Mouse (Mus musculus) gastrocnemius, postnatal 10 days (tissue): ENCODE measurements around the gene Pip4k2c. TPM values are rescaled to one million over a fixed set of nuclear protein-coding genes. Genes with fewer than 3 reads are reported as not detected.
"Not testable (repeated sequence)": the region's sequence is repeated elsewhere in the genome, so short reads cannot be mapped to it uniquely, and the experiment has no call there.

Experiments used
- DNase-seq: peaks from one replicate; pipeline ENCODE4 v3.0.0; 2021; ENCODE audit warnings: mixed read lengths
- total RNA-seq, 2 experiments: library from RNA; stranded (reverse); gene quantifications; 2 replicates each; pipeline ENCODE4 v1.2.3; 2021

The Pip4k2c gene
- total RNA-seq, 2 experiments from 2014 or later: 8.5 to 9.6 TPM

GRCm38 (mm10) chr10:127209928-127210570, 1.3 kb downstream of the Pip4k2c start:
- DNase-seq: no peak

- no peak for DNase-seq
These were observed 2.5 kb downstream of the Pip4k2c start for GRCm38 (mm10) chr10:127208921-127209320.

- DNase-seq: no peak
These were observed 6.0 kb downstream of the Pip4k2c start for GRCm38 (mm10) chr10:127205373-127205772.

- DNase-seq: no peak
These were observed 6.8 kb downstream of the Pip4k2c start for GRCm38 (mm10) chr10:127204589-127204988.

GRCm38 (mm10) chr10:127203106-127203505, 8.3 kb downstream of the Pip4k2c start:
- no peak for DNase-seq

- no peak for DNase-seq
These were observed 11.1 kb downstream of the Pip4k2c start for GRCm38 (mm10) chr10:127200279-127200678.

GRCm38 (mm10) chr10:127199474-127199873, 11.9 kb downstream of the Pip4k2c start:
- no peak for DNase-seq

GRCm38 (mm10) chr10:127199068-127199467, 12.3 kb downstream of the Pip4k2c start:
- DNase-seq: no peak

- no peak for DNase-seq
These were observed 12.9 kb downstream of the Pip4k2c start for GRCm38 (mm10) chr10:127198492-127198891.

GRCm38 (mm10) chr10:127197505-127198110, 13.8 kb downstream of the Pip4k2c start:
- DNase-seq: no peak

GRCm38 (mm10) chr10:127197104-127197503, 14.3 kb downstream of the Pip4k2c start:
- DNase-seq: no peak

- peak; percentile 50 for DNase-seq
These were observed 15.0 kb downstream of the Pip4k2c start for GRCm38 (mm10) chr10:127196392-127196791.

- DNase-seq: peak; percentile 43
These were observed 15.9 kb downstream of the Pip4k2c start, which contains the start of gene Dtx3 for GRCm38 (mm10) chr10:127195328-127196129. Gene Dtx3 (minus strand): TSS chr10:127195728.

- peak; percentile 61 for DNase-seq
These were observed 16.7 kb downstream of the Pip4k2c start for GRCm38 (mm10) chr10:127194428-127195327.

GRCm38 (mm10) chr10:127193011-127193410, 18.4 kb downstream of the Pip4k2c start:
- no peak for DNase-seq

- DNase-seq: not testable (repeated sequence)
These were observed 19.4 kb downstream of the Pip4k2c start for GRCm38 (mm10) chr10:127192057-127192328.

- no peak for DNase-seq
These were observed 20.0 kb downstream of the Pip4k2c start for GRCm38 (mm10) chr10:127191191-127192056.

GRCm38 (mm10) chr10:127190398-127191190, 20.8 kb downstream of the Pip4k2c start:
- no peak for DNase-seq

GRCm38 (mm10) chr10:127189651-127190381, 21.6 kb downstream of the Pip4k2c start, which contains the start of gene Arhgef25:
Gene Arhgef25 (minus strand): TSS chr10:127190083.
- DNase-seq: peak; percentile 68
